Mouse (Mus musculus) adrenal gland, adult 18-20 months (tissue): Measurements from ENCODE around the gene Eif2ak3. TPM values are rescaled to one million over a fixed set of nuclear protein-coding genes. Genes with fewer than 3 reads are reported as not detected.

Experiments
- DNase-seq, 2 experiments: peaks; one replicate each; pipeline ENCODE4 v3.0.0; 2021 to 2022; ENCODE audit warnings: low spot score in 2 of 2
- total RNA-seq, 2 experiments: library from RNA; stranded (reverse); gene quantifications; 1 replicate in 1 of 2; 2 replicates in 1 of 2; pipeline ENCODE4 v1.2.3; 2021

The Eif2ak3 gene
- total RNA-seq, 2 experiments from 2014 or later, result 17.2 to 17.4 TPM

DNA sequence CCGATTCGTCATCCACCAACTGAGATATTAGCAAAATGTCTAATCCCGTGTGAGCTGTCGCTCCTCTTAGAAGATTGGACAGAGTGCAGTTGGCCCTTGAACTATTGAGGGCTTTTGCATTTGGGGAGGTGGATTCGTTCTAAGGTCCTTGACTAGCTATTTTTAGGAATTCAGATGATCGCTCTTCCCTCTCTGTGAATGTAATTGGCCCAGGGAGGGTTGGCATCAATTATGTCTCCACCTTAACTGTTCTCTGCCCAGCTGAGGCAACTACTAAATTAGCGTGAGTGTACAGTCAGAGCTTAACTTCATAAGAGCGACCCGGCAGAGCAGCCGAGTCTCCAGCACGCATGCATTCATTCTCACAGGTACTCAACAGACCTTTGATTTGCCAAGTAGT is 43.7 kb downstream of the Eif2ak3 start:
- no peak for DNase-seq

DNA sequence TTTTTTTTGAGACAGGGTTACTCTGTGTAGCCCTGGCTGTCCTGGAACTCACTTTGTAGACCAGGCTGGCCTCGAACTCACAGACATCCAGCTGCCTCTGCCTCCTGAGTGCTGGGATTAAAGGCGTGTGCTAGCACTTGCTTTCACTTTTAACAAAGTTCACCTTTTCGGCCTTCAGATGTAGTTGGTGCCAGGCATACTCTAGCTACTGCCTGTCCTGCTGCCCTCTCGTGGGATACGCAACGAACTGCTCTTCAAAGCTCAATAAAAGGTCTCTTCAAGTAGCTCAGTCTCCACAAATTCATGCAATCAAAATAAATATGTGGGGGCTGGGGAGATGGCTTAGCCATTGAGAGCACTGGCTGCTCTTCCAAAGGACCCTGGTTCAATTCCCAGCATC is 53.9 kb downstream of the Eif2ak3 start:
- no peak for DNase-seq

GRCm38 (mm10) chr6:70899594-70900003 is 55.3 kb downstream of the Eif2ak3 start:
- no peak for DNase-seq

DNA sequence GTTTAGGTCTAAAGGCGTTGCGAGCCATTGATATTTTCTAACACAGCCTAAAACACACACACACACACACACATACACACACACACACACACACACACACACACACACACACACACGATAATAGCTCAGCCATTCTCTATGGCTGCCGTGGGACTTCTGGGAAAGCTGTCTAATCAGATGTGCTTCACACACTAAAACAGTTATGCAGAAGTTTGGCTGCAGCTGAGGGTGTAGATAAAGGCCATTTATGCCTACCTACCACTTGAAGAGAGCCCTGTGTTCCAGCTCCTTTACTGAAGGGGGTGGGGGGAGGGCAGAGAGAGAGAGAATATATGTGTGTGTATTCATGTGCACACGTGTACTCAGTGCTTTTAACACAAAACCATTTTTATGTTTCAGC is 59.4 kb downstream of the Eif2ak3 start:
- no peak for DNase-seq

DNA sequence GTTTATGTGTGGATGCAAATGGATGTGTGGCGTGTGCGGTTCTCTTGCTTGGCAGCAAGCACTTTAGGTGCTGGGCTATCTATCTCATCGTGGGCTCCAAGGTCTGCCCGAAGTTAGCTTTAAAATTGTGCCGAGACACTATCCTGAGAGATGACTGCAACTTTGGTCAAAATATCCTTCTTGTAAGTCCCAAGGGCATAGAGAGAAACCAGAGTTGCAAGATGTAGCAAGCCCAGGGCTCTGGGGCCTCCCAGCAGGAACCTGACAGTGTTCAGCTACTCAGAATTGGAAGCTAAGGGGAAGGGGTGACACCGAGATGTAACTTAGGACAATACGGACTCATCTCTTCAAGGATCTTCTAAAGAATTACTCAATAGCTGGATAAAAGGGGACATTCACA is 65.3 kb downstream of the Eif2ak3 start:
- DNase-seq, result no peak

DNA sequence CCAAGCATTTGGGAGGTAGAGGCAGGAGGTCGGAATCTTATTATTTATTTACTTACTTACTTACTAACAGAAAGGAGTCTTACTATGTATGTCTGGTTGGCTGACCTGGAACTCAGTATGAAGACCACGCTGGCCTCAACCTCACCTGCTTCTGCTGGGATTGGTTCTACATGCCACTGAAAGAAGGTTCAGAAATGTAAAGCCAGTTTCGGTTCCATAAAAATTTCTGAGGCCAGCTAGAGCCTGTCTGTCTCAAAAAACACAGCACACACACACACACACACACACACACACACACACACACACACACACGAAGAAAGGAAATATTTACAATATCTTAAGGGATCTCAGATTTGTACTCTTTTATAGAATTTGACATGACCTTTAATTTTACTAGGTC is 66.0 kb downstream of the Eif2ak3 start:
- no peak for DNase-seq

DNA sequence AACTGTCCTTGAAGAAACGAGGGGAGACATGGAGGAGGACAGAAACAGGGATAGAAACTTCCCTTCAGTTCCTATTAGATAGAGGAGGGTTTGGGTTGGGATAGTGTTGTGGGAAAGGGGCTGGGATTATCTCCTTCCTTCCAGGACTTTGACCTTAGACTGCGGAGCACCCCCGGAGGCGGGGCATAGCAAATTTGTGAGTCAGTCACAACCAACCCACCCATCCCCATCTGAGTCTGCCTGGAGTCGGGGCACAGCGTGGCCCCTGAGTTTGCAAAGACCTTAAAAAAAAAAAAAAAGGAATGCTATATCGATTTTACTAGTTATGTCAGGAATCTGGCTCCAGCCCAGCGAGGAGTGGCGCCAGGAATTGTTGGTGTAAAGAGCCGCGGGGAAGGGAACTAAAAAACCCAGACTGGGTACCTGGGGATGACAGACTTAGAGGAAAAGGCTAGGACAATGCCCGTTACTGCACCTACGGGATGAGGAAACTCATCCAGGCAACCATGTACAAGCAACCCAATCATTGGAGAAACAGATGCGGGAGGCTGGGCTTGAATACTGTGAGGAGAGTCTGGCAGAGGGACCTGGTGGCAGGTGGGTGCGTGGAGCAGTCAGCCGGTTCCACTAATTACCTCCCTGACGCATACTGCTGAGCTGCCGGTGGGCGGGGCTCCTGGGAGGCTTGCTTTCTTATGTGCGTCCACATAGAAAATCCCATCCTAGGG is 67.5 kb downstream of the Eif2ak3 start:
- DNase-seq, result no peak

DNA sequence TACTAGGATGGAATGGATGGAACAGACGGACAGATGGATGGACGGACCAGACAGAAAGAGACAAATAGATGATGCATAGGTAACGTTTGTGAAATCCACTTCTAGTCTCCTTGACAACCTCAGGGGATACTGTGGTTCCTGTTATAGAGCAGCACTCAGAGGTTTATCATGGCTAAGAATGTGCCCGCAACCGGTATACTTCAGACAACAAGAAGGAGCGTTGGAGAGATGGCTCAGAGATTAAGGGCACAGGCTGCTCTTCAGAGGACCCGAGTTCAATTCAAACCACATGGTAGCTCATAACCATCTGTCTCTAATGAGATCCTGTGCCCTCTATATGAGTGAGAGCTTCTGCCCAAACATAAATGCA is 68.1 kb downstream of the Eif2ak3 start:
- DNase-seq, result no peak

GRCm38 (mm10) chr6:70918827-70919226 is 74.5 kb downstream of the Eif2ak3 start, which contains the start of gene Tex37:
Tex37 (minus strand) TSS chr6:70918927.
- DNase-seq, result no peak

GRCm38 (mm10) chr6:70921274-70922074 is 77.2 kb downstream of the Eif2ak3 start:
- DNase-seq, result peak; percentile 25 to 38

DNA sequence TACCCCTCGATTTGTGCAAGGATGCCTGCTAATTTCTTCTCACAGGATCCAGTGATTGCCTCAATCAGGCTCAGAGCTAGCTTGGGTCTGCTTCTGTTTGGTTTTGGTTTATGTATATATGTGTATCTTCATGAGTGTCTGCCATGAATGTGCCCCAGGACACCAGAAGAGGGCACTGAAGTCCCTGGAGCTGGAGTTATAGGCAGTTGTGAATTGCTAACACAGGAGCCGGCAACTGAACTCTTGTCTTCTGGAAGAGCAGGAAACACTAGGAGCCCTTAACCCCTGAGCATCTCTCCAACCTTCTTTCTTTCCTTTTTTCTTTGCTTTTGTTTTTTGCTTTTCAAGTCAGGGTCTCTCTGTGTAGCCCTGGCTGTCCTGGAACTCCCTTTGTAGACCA is 87.5 kb downstream of the Eif2ak3 start:
- DNase-seq, result no peak

- DNase-seq, result no peak
Measured at GRCm38 (mm10) chr6:70953274-70953673, 109.0 kb downstream of the Eif2ak3 start.

DNA sequence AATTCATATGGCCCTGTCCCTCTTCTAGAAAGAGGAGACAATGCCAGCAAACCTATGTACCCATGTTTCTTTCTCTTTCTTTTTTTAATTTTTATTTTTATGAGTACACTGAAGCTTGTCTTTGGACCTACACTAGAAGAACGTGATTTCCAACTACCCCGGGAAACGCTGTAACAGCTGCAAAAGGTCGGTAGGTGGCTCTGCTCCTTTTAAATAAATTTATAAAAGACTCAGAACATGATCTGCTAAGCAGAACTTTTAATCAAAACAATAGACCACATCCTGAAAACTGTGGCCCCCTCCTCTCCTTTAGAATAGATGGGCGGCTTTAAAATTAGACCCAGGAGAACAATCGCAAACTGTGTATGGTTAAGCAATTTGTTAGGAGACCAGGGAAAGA is 109.7 kb downstream of the Eif2ak3 start:
- no peak for DNase-seq

Other genes starting within 250 kb of the Eif2ak3 start
- 10 to 100 TPM; 21.7 to 23.4 TPM for gene Rpia, start 52.3 kb upstream of the Eif2ak3 start, total RNA-seq
- not detected for gene Tex37, start 74.4 kb downstream of the Eif2ak3 start, total RNA-seq
- gene Foxi3, start 112.0 kb downstream of the Eif2ak3 start, total RNA-seq, result not detected